Mouse (Mus musculus) kidney, embryonic 14.5 days (tissue): ENCODE data around the gene Gm4553. TPM values are rescaled to one million over a fixed set of nuclear protein-coding genes. Genes with fewer than 3 reads are reported as not detected.

Experiments
- polyA plus RNA-seq: library from polyadenylated mRNA; unstranded; fragments of >200 nt; fragmentation: Nextera tagmentation; extraction: Ambion mirVana; gene quantifications from 2 replicates; pipeline ENCODE4 v1.2.1, GENCODE M21; 2014

Gm4553 gene
- polyA plus RNA-seq, 1 experiment from 2014 or later = not detected

Other genes starting within 250 kb of the Gm4553 start
- 21.0 and 45.8 TPM in 2 replicates for gene Tollip, start 247.2 kb downstream of the Gm4553 start, polyA plus RNA-seq
- gene Brsk2, start 216.0 kb downstream of the Gm4553 start, polyA plus RNA-seq = 0.46 and 0.69 TPM in 2 replicates
- gene Mob2, start 104.7 kb downstream of the Gm4553 start, polyA plus RNA-seq = 63.8 and 65.8 TPM in 2 replicates
- gene Dusp8, start 69.9 kb downstream of the Gm4553 start, polyA plus RNA-seq = 1.2 and 1.3 TPM in 2 replicates
- gene Gm45618, start 45.0 kb downstream of the Gm4553 start, polyA plus RNA-seq = not detected in 2 replicates
- not detected in 2 replicates for gene Gm39115, start 29.7 kb downstream of the Gm4553 start, polyA plus RNA-seq
- gene Gm45337, start 21.1 kb downstream of the Gm4553 start, polyA plus RNA-seq = not detected in 2 replicates
- not detected in 2 replicates for gene Gm29735, start 8.6 kb downstream of the Gm4553 start, polyA plus RNA-seq
- gene Krtap5-2, start 10.3 kb upstream of the Gm4553 start, polyA plus RNA-seq = not detected in 2 replicates
- gene Gm10153, start 24.6 kb upstream of the Gm4553 start, polyA plus RNA-seq = not detected in 2 replicates
- gene Krtap5-3, start 35.6 kb upstream of the Gm4553 start, polyA plus RNA-seq = not detected in 2 replicates
- gene Gm7579, start 46.1 kb upstream of the Gm4553 start, polyA plus RNA-seq = not detected in 2 replicates
- not detected in 2 replicates for gene Krtap5-5, start 64.2 kb upstream of the Gm4553 start, polyA plus RNA-seq
- gene Gm40460, start 75.3 kb upstream of the Gm4553 start, polyA plus RNA-seq = not detected in 2 replicates
- gene Gm2431, start 92.6 kb upstream of the Gm4553 start, polyA plus RNA-seq = not detected in 2 replicates
- not detected in 2 replicates for gene Gm4559, start 108.6 kb upstream of the Gm4553 start, polyA plus RNA-seq
- gene Krtap5-1, start 131.4 kb upstream of the Gm4553 start, polyA plus RNA-seq = not detected in 2 replicates
- gene Krtap5-4, start 137.8 kb upstream of the Gm4553 start, polyA plus RNA-seq = not detected in 2 replicates
- gene Ifitm10, start 208.0 kb upstream of the Gm4553 start, polyA plus RNA-seq = 1.4 and 1.7 TPM in 2 replicates
- gene Gm49369, start 216.9 kb upstream of the Gm4553 start, polyA plus RNA-seq = not detected in 2 replicates
- gene Ctsd, start 222.3 kb upstream of the Gm4553 start, polyA plus RNA-seq = 223 and 260 TPM in 2 replicates